Mouse (Mus musculus) E14TG2a.4 (cell line): ENCODE measurements around the gene Doc2g.

Experiments used
- H3K27me3 ChIP-seq: 2 replicates; pipeline ENCODE4 v1.6.1; 2014; ENCODE audit warnings: low read length, control low read depth; ENCODE audit not compliant: insufficient read depth
- H3K36me3 ChIP-seq: 2 replicates; pipeline ENCODE4 v1.6.1; 2014; ENCODE audit warnings: low read length, control low read depth; ENCODE audit not compliant: insufficient read depth
- H3K4me1 ChIP-seq: replicated peaks from 2 replicates; pipeline ENCODE4 v1.6.1; 2014; ENCODE audit warnings: low read depth, low read length, control low read depth
- H3K4me3 ChIP-seq: replicated peaks from 2 replicates; pipeline ENCODE4 v1.5.1; 2014; ENCODE audit warnings: mild to moderate bottlenecking, low read length
- H3K9me3 ChIP-seq: 2 replicates; pipeline ENCODE4 v1.6.1; 2014; ENCODE audit warnings: low read length, control low read depth
- CTCF ChIP-seq: conservative IDR thresholded peaks from 2 replicates; pipeline ENCODE4 v1.5.1; 2014; ENCODE audit warnings: low read length
- NANOG ChIP-seq: IDR thresholded peaks from 2 replicates; pipeline ENCODE4 v1.6.1; 2014; ENCODE audit warnings: borderline replicate concordance, low read length, mixed read lengths
- POU5F1 ChIP-seq: IDR thresholded peaks from 2 replicates; pipeline ENCODE4 v1.6.1; 2014; ENCODE audit warnings: low read length, borderline replicate concordance

Doc2g gene

GRCm38 (mm10) chr19:3985261-3985681 is 17.8 kb upstream of the Doc2g start:
- H3K27me3 ChIP-seq: no peaks in the 10 kb centered on the region
- no peaks in the 10 kb centered on the region for H3K36me3 ChIP-seq
- TF ChIP-seq NANOG: no peak
- no peak for TF ChIP-seq POU5F1
- TF ChIP-seq CTCF: no peak
- peaks cover 72% of the 10 kb centered on the region for H3K4me1 ChIP-seq
- H3K4me3 ChIP-seq: 0 out of 2 replicates have a peak overlapping the region, but pooled peaks have one; percentile 20
- H3K9me3 ChIP-seq: no peaks in the 10 kb centered on the region

GRCm38 (mm10) chr19:3986334-3986733 is 16.8 kb upstream of the Doc2g start, which contains the start of gene Acy3:
Gene Acy3 (plus strand): TSS chr19:3986570.
- TF ChIP-seq CTCF (no peak), POU5F1 (no peak), NANOG (no peak)
- no peaks in the 10 kb centered on the region for H3K27me3 ChIP-seq
- peaks cover 63% of the 10 kb centered on the region for H3K4me1 ChIP-seq
- H3K4me3 ChIP-seq: no peak within 1 kb of the TSS
- no peaks in the 10 kb centered on the region for H3K9me3 ChIP-seq
- H3K36me3 ChIP-seq: no peaks in the 10 kb centered on the region

- TF ChIP-seq CTCF: no peak
- TF ChIP-seq POU5F1: no peak
- TF ChIP-seq NANOG: no peak
These were observed 15.0 kb upstream of the Doc2g start for GRCm38 (mm10) chr19:3988066-3988465.

GRCm38 (mm10) chr19:3988750-3989149 is 14.4 kb upstream of the Doc2g start:
- no peaks in the 10 kb centered on the region for H3K36me3 ChIP-seq
- no peaks in the 10 kb centered on the region for H3K9me3 ChIP-seq
- no peaks in the 10 kb centered on the region for H3K27me3 ChIP-seq
- no peak for TF ChIP-seq POU5F1
- TF ChIP-seq CTCF: peak; percentile 73
- H3K4me3 ChIP-seq: no peak overlapping the region
- H3K4me1 ChIP-seq: peaks cover 63% of the 10 kb centered on the region

More at GRCm38 (mm10) chr19:3988066-3988465, 15.0 kb upstream of the Doc2g start:
- no peaks in the 10 kb centered on the region for H3K9me3 ChIP-seq
- peaks cover 70% of the 10 kb centered on the region for H3K4me1 ChIP-seq
- H3K4me3 ChIP-seq: no peak overlapping the region
- no peaks in the 10 kb centered on the region for H3K27me3 ChIP-seq
- H3K36me3 ChIP-seq: no peaks in the 10 kb centered on the region

GRCm38 (mm10) chr19:3990804-3991203 is 12.3 kb upstream of the Doc2g start:
- H3K27me3 ChIP-seq: no peaks in the 10 kb centered on the region
- peaks cover 43% of the 10 kb centered on the region for H3K4me1 ChIP-seq
- H3K36me3 ChIP-seq: no peaks in the 10 kb centered on the region
- H3K9me3 ChIP-seq: no peaks in the 10 kb centered on the region
- H3K4me3 ChIP-seq: no peak overlapping the region
- no peak for TF ChIP-seq NANOG
- TF ChIP-seq POU5F1: no peak
- no peak for TF ChIP-seq CTCF

- H3K4me1 ChIP-seq: peaks cover 35% of the 10 kb centered on the region
- no peaks in the 10 kb centered on the region for H3K9me3 ChIP-seq
- H3K36me3 ChIP-seq: no peaks in the 10 kb centered on the region
- H3K4me3 ChIP-seq: no peak overlapping the region
- no peak for TF ChIP-seq NANOG
- no peak for TF ChIP-seq POU5F1
- TF ChIP-seq CTCF: no peak
- H3K27me3 ChIP-seq: no peaks in the 10 kb centered on the region
These were observed 11.6 kb upstream of the Doc2g start for GRCm38 (mm10) chr19:3991562-3991961.

GRCm38 (mm10) chr19:3991966-3992365 is 11.1 kb upstream of the Doc2g start:
- TF ChIP-seq CTCF (no peak), NANOG (no peak), POU5F1 (no peak)
- Histone ChIP-seq H3K4me1 (peaks cover 31% of the 10 kb centered on the region), H3K27me3 (no peaks in the 10 kb centered on the region), H3K4me3 (no peak overlapping the region), H3K36me3 (no peaks in the 10 kb centered on the region), H3K9me3 (no peaks in the 10 kb centered on the region)

- TF ChIP-seq NANOG: no peak
- no peak for TF ChIP-seq CTCF
- TF ChIP-seq POU5F1: no peak
- H3K27me3 ChIP-seq: no peaks in the 10 kb centered on the region
- no peaks in the 10 kb centered on the region for H3K36me3 ChIP-seq
- no peaks in the 10 kb centered on the region for H3K9me3 ChIP-seq
- no peak within 1 kb of the TSS for H3K4me3 ChIP-seq
- H3K4me1 ChIP-seq: peaks cover 32% of the 10 kb centered on the region
These were observed 10.7 kb upstream of the Doc2g start, which contains the start of gene Tbx10 for GRCm38 (mm10) chr19:3992416-3992815. Gene Tbx10 (plus strand): TSS chr19:3992752.

- H3K9me3 ChIP-seq: no peaks in the 10 kb centered on the region
- no peaks in the 10 kb centered on the region; the same call in 1 of the 2 replicates for H3K27me3 ChIP-seq
- peaks cover 34% of the 10 kb centered on the region for H3K4me1 ChIP-seq
- H3K4me3 ChIP-seq: no peak overlapping the region
- TF ChIP-seq NANOG (no peak), POU5F1 (no peak), CTCF (no peak)
- no peaks in the 10 kb centered on the region for H3K36me3 ChIP-seq
These were observed 8.2 kb upstream of the Doc2g start for GRCm38 (mm10) chr19:3994932-3995331.

GRCm38 (mm10) chr19:3995505-3995904 is 7.6 kb upstream of the Doc2g start:
- TF ChIP-seq CTCF (no peak), NANOG (no peak), POU5F1 (no peak)
- Histone ChIP-seq H3K27me3 (no peaks in the 10 kb centered on the region; the same call in 1 of the 2 replicates), H3K4me3 (no peak overlapping the region), H3K4me1 (peaks cover 34% of the 10 kb centered on the region), H3K9me3 (no peaks in the 10 kb centered on the region), H3K36me3 (no peaks in the 10 kb centered on the region)
